Mouse (Mus musculus) adrenal gland, adult 18-20 months (tissue): ENCODE data around the gene Srp54a. TPM values are rescaled to one million over a fixed set of nuclear protein-coding genes. Genes with fewer than 3 reads are reported as not detected.
A peak's percentile ranks its signal among the peaks of the same experiment; 100 is the strongest.
"Not testable (repeated sequence)": the region's sequence is repeated elsewhere in the genome, so short reads cannot be mapped to it uniquely, and the experiment has no call there.

Source experiments
- DNase-seq, 2 experiments: peaks; one replicate each; pipeline ENCODE4 v3.0.0; 2021 to 2022; ENCODE audit warnings: low spot score in 2 of 2
- long read RNA-seq, 2 experiments: library from polyadenylated mRNA; stranded (forward); transcript quantifications; one replicate each; pipeline ENCODE4 v2.0.0; 2021
- total RNA-seq, 2 experiments: library from RNA; stranded (reverse); gene quantifications; 1 replicate in 1 of 2; 2 replicates in 1 of 2; pipeline ENCODE4 v1.2.3; 2021

The Srp54a gene
- 100 to 1,000 TPM; 105 to 206 TPM for total RNA-seq
- long read RNA-seq, experiment 1, full-length matches to known transcripts = 37 of 40 reads
- long read RNA-seq, experiment 1, partial matches to known transcripts = 1 of 40 reads
- long read RNA-seq, experiment 1, other reads (novel, unspliced or antisense) = 2 of 40 reads
- long read RNA-seq, experiment 2, full-length matches to known transcripts = 175 of 183 reads
- long read RNA-seq, experiment 2, partial matches to known transcripts = 2 of 183 reads
- long read RNA-seq, experiment 2, other reads (novel, unspliced or antisense) = 6 of 183 reads

DNA sequence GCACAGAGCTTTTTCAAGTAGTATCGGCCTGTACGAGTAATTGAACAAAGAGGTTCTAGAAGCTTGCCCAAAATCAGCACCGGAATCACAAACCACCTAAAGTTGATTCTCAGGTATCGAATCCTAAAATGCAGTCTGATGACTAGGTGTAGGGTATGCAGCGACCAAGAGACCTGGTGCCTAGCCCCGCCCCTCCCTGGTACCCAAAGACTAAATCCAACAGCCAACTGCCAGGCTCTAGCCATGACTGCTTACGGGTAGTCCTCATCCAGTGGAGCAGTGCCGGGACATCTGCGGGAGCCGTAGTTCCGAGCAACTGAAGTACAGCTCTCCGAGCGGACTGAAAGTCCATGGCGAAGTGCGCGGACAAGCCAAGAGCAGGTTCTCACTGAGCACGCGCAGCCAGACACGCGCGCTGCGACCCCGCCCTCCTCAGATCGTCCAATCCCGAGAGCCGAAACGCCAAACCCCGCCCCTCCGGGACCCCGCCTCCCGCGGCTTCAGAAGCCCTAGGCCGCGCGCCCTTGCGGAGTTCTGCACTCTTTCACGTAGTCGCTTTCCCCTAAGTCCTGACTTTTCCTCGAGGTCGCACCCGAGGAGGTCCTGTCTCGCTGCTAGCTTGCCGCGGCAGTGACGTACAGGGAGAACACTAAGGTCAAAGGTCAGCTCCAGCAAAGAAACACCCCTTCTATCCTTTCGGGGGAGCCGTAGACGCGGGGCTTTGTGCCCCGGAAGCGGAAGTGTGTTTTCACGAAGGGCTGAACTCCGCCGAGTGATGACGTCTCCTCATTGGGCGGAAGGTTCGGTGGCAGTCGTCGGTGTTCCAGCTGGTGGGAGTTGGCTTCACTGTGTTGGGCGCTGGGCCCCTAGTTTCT is at the start of gene Srp54a, which contains the start of gene 2700097O09Rik:
Srp54a (plus strand) TSS at position 537 of the 875 bp plus-strand sequence.
2700097O09Rik (minus strand) TSS at position 385 of the 875 bp plus-strand sequence.
- DNase-seq = peak; percentile 91 to 92

DNA sequence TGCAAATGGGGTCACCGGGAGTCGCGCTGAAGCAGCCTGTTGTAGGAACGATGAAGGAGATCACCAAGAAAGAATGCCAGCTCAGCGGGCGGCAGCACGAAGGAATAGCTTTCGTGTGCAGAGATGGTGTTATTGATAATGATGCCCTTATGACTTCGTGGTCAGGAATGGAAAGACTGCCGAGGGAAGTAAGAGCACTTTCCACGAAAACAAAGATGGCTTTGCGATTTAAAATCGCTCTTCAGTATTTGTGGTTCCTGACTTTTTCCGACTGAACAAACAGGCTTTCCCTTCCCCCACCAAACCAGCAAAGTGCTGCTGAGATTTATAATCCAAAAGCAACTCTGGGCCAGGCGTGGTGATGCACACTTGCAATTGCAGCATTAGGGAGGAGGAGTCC is 39.1 kb upstream of the Srp54a start:
- no peak for DNase-seq

DNA sequence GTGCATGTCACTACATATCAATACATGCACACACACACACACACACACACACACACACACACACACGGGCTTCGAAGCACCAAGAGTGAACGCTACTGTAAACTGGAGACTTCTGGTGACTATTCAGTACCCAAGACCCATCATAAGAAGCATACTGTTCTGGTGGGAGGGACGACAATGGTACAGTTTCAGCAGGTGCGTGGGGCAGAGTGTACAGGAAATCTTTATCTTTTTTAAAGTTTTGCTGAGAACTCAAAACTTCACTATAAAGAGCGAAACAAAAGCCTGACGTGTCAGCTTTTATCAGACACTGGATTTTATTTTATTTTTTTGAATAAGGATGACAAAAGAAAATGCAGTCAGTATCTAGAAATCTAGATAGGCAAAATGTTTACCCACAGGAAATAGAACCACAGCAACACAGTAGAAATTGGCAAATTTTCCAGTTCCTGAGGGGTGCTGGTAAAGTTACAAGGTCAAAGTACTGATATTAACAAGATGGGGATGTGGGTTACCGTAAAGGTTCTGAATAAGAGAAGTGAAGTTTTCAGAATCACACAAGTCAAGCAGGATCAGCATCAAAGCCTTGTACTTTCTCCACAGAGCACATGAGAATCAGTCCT is 30.2 kb upstream of the Srp54a start:
- no peak for DNase-seq

DNA sequence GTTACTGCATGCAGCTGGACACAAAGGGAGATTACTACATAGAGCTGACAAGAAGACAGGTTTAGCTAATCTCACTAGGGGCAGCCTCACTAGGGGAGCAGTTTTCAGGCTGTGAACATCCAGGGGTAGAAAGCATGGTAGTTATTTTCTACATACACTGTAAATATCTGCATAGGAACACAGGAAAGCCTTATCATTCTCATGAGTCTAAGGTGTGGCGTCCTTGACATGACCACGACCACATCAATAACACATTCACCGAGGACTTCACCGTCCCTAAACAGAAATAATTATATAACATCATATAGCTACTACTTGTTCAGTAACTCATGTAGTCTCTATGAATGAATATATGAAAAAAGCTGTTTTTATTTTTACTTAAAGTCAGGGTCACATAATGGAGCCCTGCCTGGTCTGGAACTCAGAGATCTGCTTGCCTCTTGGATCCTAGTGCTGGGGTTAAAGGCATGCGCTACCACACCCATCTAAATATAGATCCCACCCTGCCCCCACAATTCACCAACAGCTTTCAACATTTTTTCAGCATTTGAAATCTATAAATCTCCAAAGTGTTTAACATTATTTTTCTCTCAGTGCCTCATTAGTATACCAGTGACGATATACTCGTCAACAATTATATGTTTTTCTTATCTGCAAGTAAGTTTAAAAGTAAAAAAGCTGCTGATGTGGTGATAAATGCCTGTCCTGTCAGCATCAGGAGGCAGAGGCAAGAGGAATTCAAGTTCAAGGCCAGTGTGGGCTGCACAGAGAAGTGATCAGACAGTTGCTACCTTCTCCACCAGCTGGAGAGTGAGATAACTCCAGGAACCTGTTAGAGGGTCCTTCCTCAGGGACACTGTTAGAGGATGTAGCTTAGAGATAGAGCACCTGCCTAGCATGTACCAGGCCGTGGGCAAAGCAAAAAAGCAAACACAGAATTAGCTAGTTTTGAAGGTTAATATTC is 28.6 kb upstream of the Srp54a start:
- no peak for DNase-seq

DNA sequence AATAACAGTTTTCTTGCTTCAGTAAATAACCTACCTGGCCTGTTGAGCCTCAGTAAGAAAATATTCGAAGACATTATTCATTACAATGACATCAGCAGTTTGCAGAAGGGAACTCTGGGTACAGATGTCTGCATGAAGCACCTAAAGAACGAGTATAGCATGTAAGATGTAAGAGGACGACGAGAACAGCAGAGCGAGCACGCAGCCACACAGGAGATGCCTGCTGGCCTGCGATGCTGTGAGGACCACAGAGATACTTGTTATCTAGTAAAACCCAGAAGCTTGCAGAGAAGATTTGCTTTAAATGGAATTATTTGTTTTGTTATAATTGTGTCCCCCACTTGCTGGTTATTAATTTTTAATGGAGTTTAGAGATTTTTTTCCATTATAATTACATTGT is 26.8 kb upstream of the Srp54a start:
- DNase-seq = no peak

DNA sequence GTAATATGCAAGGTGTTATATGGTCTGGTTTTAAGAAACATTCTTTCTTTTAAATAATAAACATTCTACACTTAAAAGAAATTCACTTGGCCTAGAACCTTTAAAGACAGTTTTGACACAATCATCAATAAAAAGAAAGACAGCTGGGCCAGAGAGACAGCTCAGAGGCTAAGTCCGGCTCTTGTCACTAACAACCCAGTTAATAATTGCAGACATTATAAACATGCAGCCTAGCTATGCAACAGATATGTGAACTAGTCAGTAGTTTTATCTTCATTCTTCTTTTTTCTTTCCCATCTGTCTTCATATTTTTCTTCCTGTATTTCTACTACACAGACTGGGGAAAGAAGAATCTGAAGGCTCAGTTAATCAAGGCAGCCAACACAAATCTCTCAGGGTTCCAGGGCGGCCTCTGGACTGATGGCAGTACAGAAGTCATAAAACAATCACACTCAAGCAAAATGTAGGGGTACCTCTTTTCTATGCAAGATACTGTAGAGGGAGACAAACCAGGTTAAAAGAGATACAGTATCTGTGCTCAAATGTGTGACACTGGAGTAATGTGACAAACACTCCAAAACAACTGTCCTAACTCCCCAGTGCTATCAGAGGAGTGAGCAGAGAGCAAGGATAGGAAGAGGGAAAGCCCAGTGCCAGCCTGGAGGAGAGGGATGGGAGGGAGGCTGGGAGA is 25.4 kb upstream of the Srp54a start:
- DNase-seq = no peak

DNA sequence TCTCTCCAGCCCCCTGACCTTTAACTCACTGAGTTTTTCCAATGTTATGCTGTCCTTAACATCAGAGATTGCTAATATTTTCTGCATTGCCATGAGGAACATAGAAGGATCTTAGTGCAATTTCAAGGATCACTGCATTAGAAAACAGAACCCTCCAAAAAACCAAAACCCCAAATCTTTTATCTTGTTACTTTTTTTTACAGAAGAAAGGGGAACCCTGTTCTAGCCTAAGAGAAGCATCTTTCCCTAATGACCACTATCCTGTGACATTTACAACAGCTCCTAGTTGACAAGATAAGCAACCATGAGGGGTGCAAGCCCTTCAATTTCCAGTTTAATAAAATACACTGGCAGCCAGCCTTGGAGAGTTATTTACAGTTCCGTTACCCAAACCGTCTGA is 23.4 kb upstream of the Srp54a start:
- no peak for DNase-seq

DNA sequence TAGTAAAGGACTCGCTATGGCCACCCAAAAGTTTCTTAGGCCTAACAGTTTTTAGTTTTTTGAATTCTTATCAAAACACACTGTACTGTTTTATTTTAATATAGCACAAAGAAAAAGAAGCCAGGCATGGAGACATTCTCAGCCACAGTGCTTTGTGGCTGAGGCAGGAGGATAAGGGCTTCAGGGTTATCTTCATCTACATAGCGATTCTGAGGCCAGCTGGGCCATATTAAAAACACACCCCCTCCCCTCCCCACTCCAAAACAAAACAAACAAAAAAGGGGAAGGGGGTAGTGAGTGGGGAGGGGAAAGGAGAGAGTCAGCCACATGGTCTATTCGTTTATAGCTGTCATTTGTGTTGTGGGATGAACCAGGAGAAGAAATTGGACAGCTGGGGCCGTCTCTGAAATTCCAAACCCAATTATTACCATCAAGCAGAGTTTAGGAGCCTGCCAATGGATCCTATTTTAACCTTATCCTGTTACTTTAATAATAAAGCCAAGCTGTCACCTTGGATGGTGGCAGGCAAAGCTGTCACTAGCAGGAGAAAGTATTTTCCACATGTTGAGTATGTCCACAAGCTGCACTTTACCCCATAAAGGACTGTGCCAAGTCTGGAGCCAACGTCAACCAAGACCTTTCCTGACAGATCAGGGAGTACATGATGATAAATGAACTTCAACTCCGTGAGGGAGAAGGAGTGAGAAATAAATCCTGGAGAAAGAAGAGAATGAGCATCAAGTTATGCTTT is 21.0 kb upstream of the Srp54a start:
- no peak for DNase-seq

DNA sequence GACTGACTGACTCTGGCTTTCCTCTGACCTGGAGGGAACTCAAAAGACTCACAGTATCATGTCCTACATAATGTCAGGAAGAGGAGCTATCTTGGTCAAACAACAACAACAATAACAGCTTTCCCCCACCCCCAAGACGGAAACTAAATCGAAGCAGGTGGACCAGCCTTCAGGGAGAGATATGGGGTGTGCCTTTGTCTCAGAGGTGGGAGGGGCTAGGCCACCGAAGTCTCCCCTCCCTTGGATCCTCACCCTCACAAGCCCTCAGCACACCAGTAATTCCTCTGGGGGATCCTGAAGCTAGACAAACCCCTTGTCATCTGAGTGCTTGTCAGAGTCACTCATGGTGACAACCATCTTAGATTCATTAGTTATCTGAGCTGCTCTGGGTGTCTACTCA is 20.2 kb upstream of the Srp54a start:
- no peak for DNase-seq

DNA sequence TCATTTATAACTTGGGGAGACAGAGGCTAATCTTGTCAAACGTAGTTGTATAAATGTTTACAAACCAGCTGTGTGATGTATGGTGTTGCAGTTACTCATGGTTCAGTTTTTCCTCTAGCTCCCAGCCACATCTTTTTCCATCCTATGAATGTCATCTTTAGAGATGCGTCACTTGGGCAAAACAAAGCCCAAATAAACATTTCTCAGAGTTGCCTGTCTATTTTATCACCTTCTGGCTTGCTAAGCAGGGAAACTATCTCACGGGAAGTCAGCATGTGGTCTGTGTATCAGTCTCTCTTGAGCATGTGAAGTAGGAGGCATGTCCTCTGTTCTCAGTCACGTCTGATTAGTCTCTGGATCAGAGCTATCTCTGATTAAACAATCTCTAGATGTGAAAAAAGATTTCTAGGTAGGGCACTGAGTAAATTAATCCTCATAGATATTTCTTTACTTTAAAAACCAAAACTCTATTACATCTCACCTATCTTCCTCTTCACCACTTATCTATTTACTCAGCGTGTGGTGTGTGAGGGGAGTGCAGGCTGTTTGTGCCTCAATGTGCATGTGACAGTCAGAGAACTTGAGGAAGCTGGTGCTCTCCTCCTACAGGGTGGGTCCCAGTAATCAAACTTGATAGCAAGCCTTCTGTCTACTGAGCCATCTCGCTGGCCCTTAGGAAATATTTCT is 19.7 kb upstream of the Srp54a start:
- DNase-seq = no peak

DNA sequence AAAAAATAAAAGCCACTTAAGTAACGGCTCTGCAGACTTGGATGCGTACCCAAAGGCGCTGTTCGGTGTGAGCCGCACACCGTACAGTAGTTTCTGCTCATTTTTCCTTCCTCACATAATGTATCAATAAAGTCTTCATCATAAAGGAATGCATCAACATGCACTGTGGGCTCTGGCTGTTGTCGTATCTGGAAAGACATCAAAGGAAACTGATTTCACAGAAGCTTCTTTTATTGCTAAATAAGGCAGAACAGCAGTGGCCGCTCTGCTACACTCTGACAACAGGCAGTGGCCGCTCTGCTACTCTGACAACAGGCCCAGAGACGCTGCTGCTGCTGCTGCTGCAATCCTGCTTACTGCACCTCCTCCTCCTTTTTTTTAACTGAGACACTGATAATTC is 19.1 kb upstream of the Srp54a start:
- DNase-seq = no peak

DNA sequence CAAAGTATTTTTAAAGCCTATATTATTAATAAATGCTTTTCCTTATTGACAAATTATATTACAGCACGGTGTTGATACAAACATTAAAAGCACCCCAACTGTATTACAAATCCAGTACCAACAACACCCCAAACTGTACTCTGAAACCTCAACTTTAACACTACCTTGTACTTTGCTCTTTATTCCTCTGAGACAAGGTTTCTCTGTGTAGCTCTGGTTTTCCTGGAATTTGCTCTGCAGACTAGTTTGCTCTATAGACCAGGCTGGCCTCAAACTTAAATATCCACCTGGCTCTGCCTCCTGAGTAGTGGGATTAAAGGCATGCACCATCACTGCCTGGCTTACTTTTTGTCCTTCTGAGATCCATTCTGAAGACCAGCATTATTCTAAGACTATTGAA is 17.9 kb upstream of the Srp54a start:
- DNase-seq = no peak

DNA sequence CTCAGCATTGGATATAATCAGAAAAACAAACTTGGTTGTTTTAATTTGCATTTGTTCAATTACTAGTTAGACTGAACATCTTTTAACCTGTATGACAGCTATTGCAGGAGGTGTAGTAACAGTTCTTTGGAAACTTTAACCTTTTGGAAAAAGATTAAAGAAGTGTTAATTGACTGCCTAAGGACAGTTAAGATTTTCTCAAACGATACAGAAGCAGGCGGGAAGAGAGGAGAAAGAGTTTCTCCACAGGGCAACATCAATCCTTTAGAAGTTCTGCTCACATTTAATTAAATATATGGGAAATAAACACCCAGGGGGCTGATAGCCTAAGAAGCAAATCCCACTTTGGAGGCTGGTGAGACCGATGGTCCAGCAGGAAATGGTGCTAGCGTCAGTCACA is 7.6 kb upstream of the Srp54a start:
- DNase-seq = no peak

DNA sequence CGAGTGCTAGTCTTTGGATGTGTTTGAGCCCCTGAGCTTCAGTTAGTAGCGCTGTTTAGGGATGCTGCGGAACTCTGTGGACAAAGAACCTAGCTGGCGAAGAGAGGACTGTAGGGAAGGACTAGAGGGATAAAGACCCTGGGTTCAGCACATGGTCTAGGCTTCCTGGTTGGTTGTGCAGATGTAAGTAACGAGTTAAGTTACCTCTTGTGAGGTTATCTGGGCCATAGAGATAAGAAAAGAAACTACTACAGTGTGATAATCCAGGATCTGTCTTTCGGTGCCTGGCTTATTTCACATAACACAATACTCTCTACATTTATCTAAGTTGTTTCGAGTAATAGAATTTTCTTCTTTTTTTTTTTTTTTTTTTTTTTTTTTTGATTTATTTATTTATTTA is 6.4 kb upstream of the Srp54a start:
- no peak for DNase-seq

DNA sequence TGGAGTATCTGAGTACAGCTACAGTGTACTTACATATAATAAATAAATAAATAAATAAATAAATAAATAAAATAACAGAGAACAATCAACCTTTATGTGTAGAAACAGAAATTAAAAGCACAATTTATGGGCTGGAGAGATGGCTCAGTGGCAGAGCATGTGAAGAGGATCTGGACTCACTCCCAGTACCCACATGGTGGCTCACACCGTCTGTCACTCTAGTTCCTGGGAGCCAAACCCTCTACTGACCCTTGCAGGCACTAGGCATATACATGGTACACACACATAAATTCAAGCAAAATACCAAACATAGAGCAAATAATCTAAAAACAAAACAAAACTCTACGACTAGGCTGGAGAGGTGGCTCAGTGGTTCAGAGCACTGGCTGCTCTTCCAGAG is 4.8 kb upstream of the Srp54a start:
- DNase-seq = no peak

DNA sequence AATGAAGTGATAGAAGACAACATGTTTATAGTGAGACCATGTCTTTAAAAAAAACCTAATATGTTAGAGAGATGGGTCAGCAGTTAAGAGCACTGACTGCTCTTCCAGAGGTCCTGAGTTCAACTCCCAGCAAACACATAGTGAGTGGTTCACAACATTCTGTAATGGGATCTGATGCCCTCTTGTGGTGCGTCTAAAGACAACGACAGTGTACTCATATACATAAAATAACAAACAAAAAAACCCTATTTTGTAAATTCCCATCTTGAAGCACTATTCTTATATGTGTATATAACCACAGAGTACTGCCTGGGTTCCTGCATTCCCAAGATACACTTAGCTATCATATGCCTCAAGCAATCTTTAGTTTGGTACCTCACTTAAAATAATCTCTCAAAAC is 1.4 kb upstream of the Srp54a start:
- DNase-seq = not testable (repeated sequence)

DNA sequence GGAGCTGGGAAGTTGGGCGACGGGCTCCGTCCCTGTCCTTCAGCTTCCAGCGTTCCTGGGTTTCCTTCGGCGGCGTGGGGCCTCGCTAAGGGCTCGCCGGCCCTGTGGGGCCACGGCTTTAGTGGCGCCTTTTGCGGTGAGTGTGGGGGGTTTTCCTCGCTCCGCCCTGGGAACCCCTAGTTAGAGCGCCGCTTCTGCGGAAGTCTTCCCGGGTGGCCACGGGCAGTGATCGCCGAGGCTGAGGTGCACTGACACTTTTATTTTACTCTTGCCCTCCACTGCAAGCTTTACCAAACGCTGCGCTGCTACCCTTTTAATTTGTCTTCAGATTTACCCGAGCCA is 510 bp downstream of the Srp54a start:
- DNase-seq = not testable (repeated sequence)

DNA sequence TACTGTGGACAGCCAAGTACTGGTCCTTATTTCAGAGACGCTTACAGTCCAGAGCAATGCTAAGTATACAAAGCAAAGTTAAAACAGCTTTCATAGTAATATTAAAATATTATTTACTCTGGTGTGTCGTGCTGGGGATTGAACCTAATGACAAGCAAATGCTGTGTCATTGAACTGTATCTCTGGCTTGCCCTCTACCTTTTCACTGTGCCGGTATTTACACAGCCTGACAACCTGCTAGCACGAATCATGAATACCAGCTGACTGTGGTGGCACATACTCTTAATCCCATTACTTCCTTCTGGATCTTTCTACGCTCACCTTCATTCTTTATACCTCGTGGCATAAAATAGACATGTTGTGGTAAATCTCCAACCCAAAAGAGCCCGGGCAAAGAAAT is 12.1 kb downstream of the Srp54a start:
- DNase-seq = not testable (repeated sequence)

DNA sequence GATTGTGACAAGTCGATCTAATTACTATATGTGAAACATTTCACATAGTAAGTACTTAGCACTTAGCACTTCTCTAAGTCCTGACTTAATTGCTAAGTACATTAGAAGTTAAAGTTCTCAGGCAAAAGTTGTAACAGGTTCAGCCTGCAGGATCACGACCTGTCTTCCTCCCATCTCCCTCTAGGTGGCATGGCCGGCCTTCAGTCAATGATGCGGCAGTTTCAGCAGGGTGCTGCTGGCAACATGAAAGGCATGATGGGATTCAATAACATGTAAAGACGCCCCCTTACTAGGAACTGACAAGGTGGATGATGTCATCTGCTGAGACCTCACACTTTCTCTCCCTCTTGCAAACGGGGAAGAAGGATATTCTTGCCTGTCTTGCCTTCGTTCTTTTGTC is 32.6 kb downstream of the Srp54a start:
- not testable (repeated sequence) for DNase-seq
